Mouse (Mus musculus): ENCODE data around the gene Nkx3-2. TPM values are rescaled to one million over a fixed set of nuclear protein-coding genes. Genes with fewer than 3 reads are reported as not detected.

The Nkx3-2 gene
- polyA plus RNA-seq, 1 experiment from 2014 or later: not detected

DNA sequence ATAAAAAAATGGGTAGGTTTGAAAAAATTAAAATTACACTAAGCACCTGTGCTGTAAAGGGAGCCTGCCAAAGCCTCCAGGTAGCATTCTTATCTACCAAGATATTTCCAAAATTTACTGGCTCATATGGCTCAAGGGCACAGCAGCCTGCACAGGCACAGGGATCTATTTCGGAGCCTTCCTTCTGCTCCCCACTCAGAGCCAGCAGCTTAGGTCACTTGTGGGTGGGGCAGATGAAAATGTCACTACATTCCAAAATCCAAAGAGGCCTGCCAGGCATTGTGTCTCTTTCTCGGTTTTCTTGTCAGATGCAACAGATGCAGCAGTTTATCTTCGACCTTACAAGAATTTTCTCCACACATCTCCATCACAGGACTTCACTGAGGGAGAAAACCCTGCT is 15.7 kb upstream of the Nkx3-2 start:
- H3K9me3 ChIP-seq: no peaks in the 10 kb centered on the region
- H3K4me1 ChIP-seq: no peaks in the 10 kb centered on the region
- WGBS: 75% methylated on average over 3 of the region's 3 CpGs
- ATAC-seq (ENCODE audit: borderline replicate concordance, extremely low read depth, low FRiP score, low TSS enrichment): no peak
- H3K4me2 ChIP-seq: no peak overlapping the region
- peaks cover 4% of the 10 kb centered on the region; the same call in 1 of the 2 replicates for H3K36me3 ChIP-seq
- no peak overlapping the region for H3K4me3 ChIP-seq
- no peak overlapping the region for H3K27ac ChIP-seq
- H3K27me3 ChIP-seq: no peaks in the 10 kb centered on the region
- no peak overlapping the region for H3K9ac ChIP-seq

DNA sequence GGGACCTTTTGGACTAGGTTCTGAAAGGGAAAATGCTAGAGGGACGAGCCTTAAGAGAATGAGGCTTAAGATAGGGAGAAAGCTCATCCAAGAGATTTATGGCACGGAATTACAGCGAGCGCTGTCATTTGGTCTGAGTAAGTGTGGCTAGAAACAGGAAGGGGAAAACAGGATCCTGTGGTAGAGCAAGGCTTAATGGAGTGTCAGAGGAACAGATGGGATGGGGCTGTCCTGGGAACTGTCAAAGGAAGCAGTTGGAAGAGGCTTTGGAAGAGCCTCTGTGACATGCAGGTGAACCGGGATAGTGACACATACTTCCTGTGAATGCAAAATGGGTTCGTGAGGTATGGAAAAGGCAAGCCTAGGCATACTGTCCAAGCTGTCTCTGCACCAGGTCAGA is 11.4 kb upstream of the Nkx3-2 start:
- Histone ChIP-seq H3K9me3 (no peaks in the 10 kb centered on the region), H3K4me1 (no peaks in the 10 kb centered on the region), H3K9ac (no peak overlapping the region), H3K36me3 (no peaks in the 10 kb centered on the region), H3K4me2 (no peak overlapping the region), H3K4me3 (no peak overlapping the region), H3K27ac (no peak overlapping the region), H3K27me3 (peaks cover 3% of the 10 kb centered on the region; the same call in 1 of the 2 replicates)
- no peak for ATAC-seq (ENCODE audit: borderline replicate concordance, extremely low read depth, low FRiP score, low TSS enrichment)
- 28% methylated on average over 6 of the region's 6 CpGs for WGBS

DNA sequence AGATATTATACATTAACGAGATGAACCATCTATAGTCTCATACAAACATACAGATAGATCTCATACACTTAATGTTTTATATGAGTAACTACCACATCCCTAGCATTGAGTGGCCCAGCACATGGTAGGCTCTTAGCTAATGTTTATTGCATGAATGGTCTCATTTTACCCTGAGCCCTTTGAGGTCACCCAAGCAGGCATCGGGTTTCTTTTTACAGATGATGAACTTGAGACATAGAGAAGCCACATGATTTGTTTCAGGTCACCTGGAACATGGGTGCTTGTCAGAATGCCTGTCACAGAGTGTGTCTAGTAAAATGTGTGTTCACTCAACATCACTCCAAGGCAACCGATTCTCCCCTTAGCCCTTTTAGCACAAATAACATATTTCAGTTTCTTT is 11.0 kb upstream of the Nkx3-2 start:
- H3K4me2 ChIP-seq: no peak overlapping the region
- H3K4me1 ChIP-seq: no peaks in the 10 kb centered on the region
- no peak overlapping the region for H3K4me3 ChIP-seq
- H3K27ac ChIP-seq: no peak overlapping the region
- H3K9me3 ChIP-seq: no peaks in the 10 kb centered on the region
- 47% methylated on average over 3 of the region's 3 CpGs for WGBS
- no peak overlapping the region for H3K9ac ChIP-seq
- no peak for ATAC-seq (ENCODE audit: borderline replicate concordance, extremely low read depth, low FRiP score, low TSS enrichment)
- H3K27me3 ChIP-seq: peaks cover 3% of the 10 kb centered on the region; the same call in 1 of the 2 replicates
- no peaks in the 10 kb centered on the region for H3K36me3 ChIP-seq

GRCm38 (mm10) chr5:41768382-41769040 is 4.2 kb upstream of the Nkx3-2 start:
- H3K9ac ChIP-seq: no peak overlapping the region
- ATAC-seq (ENCODE audit: borderline replicate concordance, extremely low read depth, low FRiP score, low TSS enrichment): no peak

GRCm38 (mm10) chr5:41767296-41768200 is 3.2 kb upstream of the Nkx3-2 start:
- Histone ChIP-seq H3K9ac (no peak overlapping the region), H3K27ac (no peak overlapping the region), H3K4me2 (peak overlapping the region; percentile 39), H3K9me3 (no peaks in the 10 kb centered on the region), H3K4me3 (peak overlapping the region; percentile 28), H3K27me3 (peaks cover 64% of the 10 kb centered on the region), H3K36me3 (no peaks in the 10 kb centered on the region), H3K4me1 (peaks cover 17% of the 10 kb centered on the region)
- ATAC-seq (ENCODE audit: borderline replicate concordance, extremely low read depth, low FRiP score, low TSS enrichment): no peak; the same call in 1 of the 2 replicates
- 5% methylated on average over 33 of the region's 33 CpGs for WGBS

More at GRCm38 (mm10) chr5:41768382-41769040, 4.2 kb upstream of the Nkx3-2 start:
- H3K27me3 ChIP-seq: peaks cover 54% of the 10 kb centered on the region
- H3K9me3 ChIP-seq: no peaks in the 10 kb centered on the region
- H3K4me1 ChIP-seq: peaks cover 12% of the 10 kb centered on the region
- H3K27ac ChIP-seq: no peak overlapping the region
- peak overlapping the region; percentile 39 for H3K4me2 ChIP-seq
- 5% methylated on average over 21 of the region's 21 CpGs for WGBS
- peak overlapping the region; percentile 28 for H3K4me3 ChIP-seq
- H3K36me3 ChIP-seq: no peaks in the 10 kb centered on the region

GRCm38 (mm10) chr5:41766406-41767010 is 2.2 kb upstream of the Nkx3-2 start:
- H3K27ac ChIP-seq: no peak overlapping the region
- peaks cover 21% of the 10 kb centered on the region for H3K4me1 ChIP-seq
- ATAC-seq (ENCODE audit: borderline replicate concordance, extremely low read depth, low FRiP score, low TSS enrichment): no peak
- no peak overlapping the region for H3K9ac ChIP-seq
- WGBS: 2% methylated on average over 27 of the region's 27 CpGs
- H3K4me2 ChIP-seq: no peak overlapping the region
- H3K4me3 ChIP-seq: no peak overlapping the region
- H3K36me3 ChIP-seq: no peaks in the 10 kb centered on the region
- no peaks in the 10 kb centered on the region for H3K9me3 ChIP-seq
- peaks cover 71% of the 10 kb centered on the region for H3K27me3 ChIP-seq

- Histone ChIP-seq H3K4me3 (no peak overlapping the region), H3K27ac (no peak overlapping the region)
- WGBS: 4% methylated on average over 14 of the region's 14 CpGs
These were observed 1.5 kb upstream of the Nkx3-2 start for GRCm38 (mm10) chr5:41765626-41766405.

GRCm38 (mm10) chr5:41762947-41763730 is 1.2 kb downstream of the Nkx3-2 start:
- Histone ChIP-seq H3K27me3 (peaks cover 94% of the 10 kb centered on the region), H3K4me1 (peaks cover 23% of the 10 kb centered on the region), H3K9ac (no peak overlapping the region), H3K4me3 (peak overlapping the region; percentile 33), H3K27ac (no peak overlapping the region), H3K4me2 (peak overlapping the region; percentile 67), H3K36me3 (no peaks in the 10 kb centered on the region), H3K9me3 (no peaks in the 10 kb centered on the region)
- 2% methylated on average over 40 of the region's 41 CpGs for WGBS
- 0 out of 2 replicates have a peak, but pooled peaks have one; percentile 56 for ATAC-seq (ENCODE audit: borderline replicate concordance, extremely low read depth, low FRiP score, low TSS enrichment)

More at GRCm38 (mm10) chr5:41765626-41766405, 1.5 kb upstream of the Nkx3-2 start:
- Histone ChIP-seq H3K4me1 (peaks cover 23% of the 10 kb centered on the region), H3K4me2 (no peak overlapping the region), H3K36me3 (no peaks in the 10 kb centered on the region), H3K9ac (no peak overlapping the region), H3K9me3 (no peaks in the 10 kb centered on the region), H3K27me3 (peaks cover 78% of the 10 kb centered on the region)
- ATAC-seq (ENCODE audit: borderline replicate concordance, extremely low read depth, low FRiP score, low TSS enrichment): no peak

DNA sequence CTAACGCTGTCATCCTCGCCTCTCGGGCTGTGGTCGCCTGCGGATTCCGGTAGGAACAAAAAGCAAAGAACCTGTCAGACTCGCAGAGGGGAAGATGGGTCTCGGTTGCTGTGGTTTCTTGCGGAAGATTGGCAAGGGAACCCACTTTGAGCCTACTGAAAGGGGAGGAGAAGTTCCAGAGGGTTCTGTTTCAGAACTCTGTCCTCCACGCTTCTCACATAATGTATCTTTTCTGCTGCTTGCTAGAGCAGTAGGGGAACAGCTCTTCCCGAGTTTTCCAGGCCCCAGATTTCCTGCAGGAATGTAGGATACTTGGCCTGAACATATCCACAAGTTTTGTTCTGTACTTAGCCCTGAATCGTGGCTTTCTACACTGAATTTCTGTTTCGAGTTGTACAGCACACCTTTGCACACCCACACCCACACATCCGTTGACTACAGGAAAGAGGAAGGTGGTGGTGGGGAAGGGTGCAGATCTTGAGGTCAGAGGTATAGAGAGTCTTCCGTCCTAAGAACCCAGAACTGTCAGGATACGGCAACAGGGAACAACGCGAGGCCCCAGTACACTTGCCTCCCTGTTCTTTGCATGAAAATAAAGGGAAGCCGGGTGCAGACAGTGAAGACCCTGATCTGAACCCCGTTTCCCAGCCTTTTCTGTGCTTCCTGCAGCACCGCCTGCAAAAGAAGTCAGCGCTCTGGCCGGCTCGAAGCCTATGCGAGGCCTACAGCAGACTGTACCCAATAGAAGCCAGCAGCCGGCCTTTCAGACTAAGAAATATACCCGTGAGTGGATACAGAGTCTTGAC is 2.0 kb downstream of the Nkx3-2 start:
- Histone ChIP-seq H3K4me3 (peak overlapping the region; percentile 5; the same call in 1 of the 2 replicates), H3K27me3 (peaks cover 95% of the 10 kb centered on the region), H3K4me2 (peak overlapping the region; percentile 10), H3K4me1 (peaks cover 23% of the 10 kb centered on the region), H3K27ac (no peak overlapping the region), H3K36me3 (no peaks in the 10 kb centered on the region), H3K9ac (no peak overlapping the region), H3K9me3 (no peaks in the 10 kb centered on the region)
- WGBS: 10% methylated on average over 27 of the region's 27 CpGs
- ATAC-seq (ENCODE audit: borderline replicate concordance, extremely low read depth, low FRiP score, low TSS enrichment): no peak

DNA sequence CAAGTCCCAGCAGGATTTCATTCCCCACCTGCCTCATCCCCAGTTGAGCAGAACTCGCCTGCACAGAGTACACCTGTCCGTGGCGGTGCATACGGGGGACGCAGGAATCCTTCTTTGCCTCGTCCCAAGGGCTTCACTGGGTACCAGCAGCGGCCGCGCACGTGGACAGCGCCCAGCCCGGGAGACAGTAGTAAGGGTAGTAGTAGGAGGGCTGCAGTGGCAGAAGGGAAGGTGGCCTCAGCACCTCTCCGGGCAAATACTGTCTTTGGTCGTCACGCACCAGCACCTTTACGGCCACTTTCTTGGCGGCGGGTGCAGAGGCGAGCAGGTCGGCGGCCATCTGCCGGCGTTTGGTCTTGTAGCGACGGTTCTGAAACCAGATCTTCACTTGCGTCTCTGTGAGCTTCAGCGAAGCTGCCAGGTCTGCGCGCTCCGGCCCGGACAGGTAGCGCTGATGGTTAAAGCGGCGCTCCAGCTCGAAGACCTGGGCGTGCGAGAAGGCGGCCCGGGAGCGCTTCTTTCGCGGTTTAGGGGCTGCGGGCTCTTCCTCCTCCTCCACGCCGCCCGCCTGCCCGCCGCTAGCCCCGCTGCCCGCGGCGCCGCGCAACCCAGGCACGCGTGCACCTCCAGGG is 2.7 kb downstream of the Nkx3-2 start:
- no peak overlapping the region for H3K27ac ChIP-seq
- under 1% methylated on average over 56 of the region's 56 CpGs for WGBS

More for the DNA sequence above, 2.7 kb downstream of the Nkx3-2 start:
- Histone ChIP-seq H3K27me3 (peaks cover 95% of the 10 kb centered on the region), H3K4me2 (peak overlapping the region; percentile 10), H3K9ac (no peak overlapping the region), H3K4me3 (peak overlapping the region; percentile 5; the same call in 1 of the 2 replicates), H3K36me3 (no peaks in the 10 kb centered on the region), H3K9me3 (no peaks in the 10 kb centered on the region), H3K4me1 (peaks cover 23% of the 10 kb centered on the region)
- ATAC-seq (ENCODE audit: borderline replicate concordance, extremely low read depth, low FRiP score, low TSS enrichment): no peak

Data from lung, embryonic 15.5 days (tissue).